Mouse (Mus musculus) urinary bladder, postnatal 14 days (tissue): ENCODE data around the gene Rars.
"Not testable (repeated sequence)": the region's sequence is repeated elsewhere in the genome, so short reads cannot be mapped to it uniquely, and the experiment has no call there.

ENCODE experiments used
- DNase-seq: peaks from one replicate; pipeline ENCODE4 v3.0.0; 2021; ENCODE audit warnings: low spot score

The Rars gene

DNA sequence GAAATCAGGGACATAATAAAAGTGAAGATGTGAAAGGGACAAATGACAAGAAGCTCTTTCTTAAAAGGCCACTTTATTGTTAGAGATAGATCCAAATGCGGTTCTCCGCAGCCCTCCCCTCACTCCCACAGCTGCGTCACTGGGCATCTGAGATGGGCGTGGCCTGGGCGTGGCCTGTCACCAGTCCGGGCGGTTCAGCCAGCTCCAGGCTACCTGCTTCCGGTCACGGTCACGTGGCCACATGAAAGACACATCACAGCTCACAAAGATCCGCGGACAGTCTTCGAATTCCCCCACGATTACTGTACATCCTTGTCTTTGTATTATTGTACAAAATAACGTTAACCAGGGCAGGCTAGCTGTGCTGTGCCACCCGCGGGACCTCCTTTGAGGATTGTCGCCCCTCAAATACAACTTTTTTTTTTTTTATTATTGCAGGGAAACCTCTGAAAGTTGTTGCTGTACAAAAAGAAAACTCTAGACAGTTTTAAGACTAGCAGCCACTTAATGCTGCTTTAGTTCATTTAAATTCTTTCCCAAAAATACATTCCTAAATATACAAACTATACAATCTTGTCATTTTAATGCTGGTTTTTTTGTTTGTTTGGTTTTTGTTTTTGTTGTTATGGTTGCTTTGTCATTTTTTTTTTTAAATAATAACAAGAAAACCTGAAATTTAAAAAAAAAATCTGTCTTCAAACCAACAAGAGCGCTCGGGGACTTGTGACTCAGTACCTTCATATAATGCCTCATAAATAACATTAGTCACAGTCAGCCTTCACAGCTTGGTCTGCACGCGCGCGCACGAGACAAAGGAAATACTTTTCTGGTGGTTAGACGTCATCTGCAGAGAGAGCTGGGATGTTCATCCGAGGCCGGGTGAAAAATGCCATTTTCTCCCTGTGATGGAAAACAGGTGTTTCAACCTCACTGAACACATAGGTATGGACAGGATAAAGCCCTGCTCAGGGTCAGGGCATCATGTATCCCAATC lies 4.3 kb upstream of the Rars start:
- DNase-seq: peak; percentile 93

DNA sequence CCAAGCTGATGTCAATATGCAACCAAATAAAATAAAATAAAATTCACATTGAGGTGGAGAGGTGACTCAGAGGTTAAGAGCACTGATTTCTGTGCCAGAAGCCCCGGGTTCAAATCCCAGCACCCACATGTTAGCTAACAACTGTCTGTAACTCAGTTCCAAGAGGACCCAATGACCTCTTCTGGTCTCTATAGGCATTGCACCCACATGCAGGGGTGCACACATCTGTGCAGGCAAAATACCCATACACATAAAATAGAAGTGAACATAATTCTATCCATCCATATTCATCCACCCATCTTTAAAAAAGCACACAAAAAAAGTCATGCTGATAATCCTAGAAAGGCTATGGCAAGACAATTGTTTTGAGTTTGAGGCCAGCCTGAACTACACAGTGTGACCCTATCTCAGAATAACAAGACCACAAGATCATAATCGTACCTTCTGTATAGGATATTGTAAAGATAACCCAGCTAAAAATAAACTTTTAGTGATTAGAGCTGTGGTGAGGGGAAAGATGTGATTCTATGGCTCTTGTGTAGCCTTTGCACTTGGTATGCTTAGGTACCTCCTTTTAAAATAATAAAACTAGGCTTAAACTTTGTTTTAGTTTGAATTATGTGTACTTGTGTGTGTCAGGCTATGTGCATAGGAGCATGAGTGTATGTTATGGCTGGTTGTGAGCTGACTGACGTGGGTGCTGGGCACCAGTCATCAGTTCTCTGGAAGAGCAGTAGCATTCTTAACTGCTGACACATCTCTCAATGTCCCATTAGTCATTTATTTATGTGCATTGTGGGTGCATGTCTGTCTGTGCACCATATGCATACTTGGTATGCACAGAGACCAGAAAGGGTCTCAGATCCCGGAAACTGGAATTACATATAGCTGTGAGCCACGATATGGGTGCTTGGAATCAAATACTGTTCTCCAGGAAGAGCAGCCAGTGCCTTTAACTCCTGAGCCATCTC lies 3.1 kb upstream of the Rars start:
- DNase-seq: no peak

DNA sequence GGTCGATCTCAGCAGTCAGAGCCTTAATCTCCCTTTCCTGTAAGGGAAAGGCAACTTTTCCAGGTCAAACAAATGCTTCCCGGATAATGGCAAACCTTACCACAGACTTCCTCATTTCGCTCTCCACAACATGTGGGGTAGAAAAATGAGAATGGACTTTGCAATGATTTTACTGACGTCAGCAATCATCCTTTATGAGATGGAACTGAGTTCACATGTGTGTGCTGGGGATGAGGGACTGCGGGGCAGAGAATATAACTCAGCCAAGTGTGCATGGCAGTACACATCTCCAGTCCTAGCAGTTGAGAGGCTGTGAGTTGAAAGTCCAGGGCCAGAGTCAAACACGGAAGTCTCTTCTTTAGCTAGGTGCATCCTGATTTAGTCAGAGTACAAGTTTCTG lies 1.0 kb downstream of the Rars start:
- DNase-seq: no peak

DNA sequence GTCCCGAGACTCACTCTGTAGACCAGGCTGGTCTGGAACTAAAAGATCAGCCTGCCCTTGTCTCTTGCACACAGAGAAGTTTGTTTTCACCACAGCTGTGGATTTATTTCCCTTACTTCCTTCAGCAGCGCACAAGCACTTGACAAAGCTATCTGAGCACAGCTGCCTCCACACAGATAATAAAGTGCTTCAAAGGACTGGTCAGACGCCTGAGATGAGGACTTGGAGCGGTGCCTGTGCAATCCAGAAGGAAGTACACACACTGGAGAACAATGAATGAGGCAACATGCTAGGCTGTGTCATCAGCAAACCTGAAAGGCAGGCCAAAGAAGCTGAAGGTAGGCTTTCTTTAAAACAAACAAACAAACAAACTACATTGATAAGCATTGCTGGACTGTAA lies 2.2 kb downstream of the Rars start:
- DNase-seq: no peak

DNA sequence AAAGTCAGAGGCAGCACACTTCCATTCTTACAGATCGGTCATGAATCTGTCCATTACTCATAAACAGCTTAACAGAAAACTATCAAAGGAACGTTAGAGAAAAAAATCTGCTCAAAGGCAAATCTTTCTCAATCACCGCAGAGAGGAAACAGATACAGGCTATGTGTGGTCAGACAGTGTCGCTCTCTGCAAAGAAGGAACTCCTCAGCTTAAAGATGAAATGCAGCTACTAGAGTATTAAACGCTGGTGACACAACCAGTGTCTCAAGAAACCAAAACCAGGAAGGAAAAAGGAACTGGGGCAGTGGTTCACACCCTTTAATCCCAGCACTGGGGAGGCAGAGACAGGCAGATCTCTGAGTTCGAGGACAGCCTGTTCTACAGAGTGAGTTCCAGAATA lies 6.6 kb downstream of the Rars start:
- DNase-seq: no peak

DNA sequence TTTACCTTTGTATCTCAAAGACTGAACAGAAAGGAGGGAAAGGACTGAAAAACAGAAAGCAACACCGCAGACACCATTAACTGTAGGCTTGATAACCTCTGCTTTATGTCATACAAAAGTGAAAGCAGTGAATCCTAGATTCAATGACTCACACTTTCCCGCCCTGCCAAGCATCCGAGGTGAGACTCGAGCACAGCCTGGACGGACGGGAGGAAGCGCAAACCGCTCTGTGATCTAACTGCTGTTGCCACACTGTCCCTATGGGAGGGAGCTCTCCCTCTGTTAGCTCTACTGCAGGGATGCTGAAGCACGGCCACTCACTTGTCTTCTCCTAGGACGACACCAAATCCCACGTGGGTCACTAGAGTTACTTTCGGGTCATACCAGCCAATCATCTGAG lies 18.0 kb downstream of the Rars start:
- no peak for DNase-seq

DNA sequence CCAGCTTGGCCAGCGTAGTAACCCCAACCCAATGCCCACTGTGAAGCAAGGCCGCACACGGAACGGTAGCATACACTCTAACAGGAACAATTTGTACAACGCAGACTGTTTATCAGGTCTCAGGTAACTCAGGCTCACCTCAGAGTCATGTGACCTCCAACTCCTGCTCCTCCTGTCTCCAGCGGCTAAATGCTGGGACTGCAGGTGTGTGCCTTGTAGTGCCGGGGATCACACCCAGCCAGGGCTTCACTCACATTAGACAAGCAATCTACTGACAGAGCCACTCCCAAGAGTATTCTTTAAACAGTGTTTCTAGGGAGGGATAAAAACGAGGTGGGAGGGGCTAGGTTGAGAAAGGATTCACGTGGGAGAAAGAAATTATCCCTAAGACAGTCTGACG lies 22.8 kb downstream of the Rars start:
- no peak for DNase-seq

DNA sequence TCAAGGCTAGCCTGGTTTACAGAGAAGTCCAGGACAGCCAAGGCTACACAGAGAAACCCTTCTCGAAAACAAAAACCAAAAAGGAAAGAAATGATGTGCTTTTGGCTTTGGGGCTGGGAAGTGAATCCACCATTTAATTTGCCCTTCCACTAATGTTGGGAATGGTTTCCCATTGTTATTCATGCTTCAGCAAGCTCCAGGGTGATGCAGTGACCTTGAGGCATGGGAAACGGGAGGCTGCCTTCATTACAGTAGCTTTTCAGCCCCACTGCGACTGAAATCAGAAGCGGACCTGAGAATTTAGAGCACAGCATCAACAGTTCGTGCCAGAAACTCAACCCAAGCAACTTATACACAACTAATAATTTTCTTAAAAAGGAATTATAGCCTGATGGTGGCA lies 33.0 kb downstream of the Rars start:
- no peak for DNase-seq

DNA sequence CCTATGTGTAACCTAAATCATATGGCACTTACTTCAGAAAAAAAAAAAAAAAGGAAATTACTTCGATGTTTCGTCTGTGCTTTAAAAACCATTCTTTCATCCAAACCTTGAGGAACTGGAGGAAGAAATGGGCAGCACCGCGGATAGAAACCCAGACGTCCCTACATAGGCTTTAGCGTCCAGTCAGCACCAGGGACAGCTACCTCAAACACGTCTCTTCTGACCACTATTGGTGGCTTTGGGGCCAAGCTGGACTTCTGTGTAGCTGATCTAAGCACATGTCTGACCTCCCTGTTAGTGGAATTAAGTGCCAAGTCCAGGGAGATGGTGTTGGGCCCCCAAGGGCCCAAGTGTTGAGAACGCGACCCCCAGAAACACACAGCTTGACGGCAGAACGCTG lies 35.4 kb downstream of the Rars start, which contains the start of gene Fbll1:
Gene Fbll1, minus strand, starts transcription at position 11 of the 400 bp plus-strand sequence.
- peak; percentile 62 for DNase-seq

DNA sequence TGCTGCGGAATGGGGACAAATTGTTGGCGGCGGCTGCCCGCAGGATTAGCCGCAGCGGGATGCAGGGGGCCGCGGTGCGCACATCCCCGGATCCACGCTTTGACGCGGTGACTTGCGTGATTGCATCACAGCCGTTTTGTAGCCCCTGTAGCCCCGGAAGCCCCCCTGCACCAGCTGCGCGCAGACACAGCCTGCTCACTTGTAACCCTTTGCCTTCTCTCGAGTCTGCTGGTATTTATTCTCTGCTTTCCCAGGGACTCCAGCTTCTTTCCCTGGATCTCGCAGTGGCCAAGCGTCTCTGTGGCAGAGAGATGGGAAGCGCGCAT lies 35.8 kb downstream of the Rars start:
- DNase-seq: no peak

DNA sequence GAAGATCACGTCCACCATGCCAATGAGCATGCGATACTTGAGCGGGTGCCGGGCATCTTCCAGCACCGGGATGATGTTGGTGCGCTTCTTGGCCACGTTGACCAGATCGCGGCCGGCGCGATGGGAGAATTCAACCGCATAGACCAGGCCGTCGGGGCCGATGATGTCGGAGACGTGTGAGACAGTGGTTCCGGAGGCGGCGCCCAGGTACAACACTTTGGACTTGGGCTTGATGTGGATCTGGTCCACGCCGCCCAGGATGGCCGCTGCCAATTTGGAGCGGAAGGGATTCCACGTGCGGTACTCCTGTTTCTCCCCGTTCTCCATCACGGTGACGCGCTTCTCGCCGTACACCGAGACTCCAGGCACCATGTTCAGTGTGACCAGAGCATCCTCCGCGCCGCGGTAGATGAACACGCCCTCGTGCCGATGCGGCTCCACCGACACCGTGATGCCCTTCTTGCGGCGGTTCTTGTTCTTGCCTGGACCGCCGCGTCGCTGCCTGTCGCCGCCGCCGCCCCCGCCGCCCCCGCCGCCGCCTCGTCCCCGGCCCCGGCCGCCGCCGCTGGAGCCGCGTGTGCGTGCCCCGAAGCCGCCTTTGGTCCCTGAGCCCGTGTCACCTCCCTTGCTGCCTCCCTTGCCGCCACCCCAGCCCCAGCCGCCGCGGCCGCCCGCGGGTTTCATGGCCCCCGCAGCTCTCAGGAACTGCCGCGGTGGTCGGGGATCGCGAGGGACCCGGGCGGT lies 36.4 kb downstream of the Rars start:
- no peak for DNase-seq

DNA sequence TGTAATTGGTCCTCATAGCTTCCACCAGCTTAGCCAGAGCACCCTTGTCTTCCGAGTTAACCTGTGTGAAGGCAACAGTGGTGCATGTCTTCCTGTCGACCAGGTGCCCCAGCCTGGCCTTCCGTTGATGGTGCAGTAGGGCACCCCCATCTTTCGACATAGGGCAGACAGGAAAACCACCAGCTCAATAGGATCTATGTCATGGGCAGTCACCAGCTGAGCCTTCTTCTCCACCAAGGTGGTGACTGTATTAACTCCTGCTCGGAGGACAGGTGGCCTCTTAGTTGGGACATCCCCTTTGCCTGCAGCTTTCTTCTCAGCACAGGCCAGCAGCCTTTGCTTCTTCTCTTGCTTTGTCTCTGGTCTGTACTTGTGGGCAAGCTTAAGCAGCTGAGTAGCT lies 41.5 kb downstream of the Rars start:
- not testable (repeated sequence) for DNase-seq

DNA sequence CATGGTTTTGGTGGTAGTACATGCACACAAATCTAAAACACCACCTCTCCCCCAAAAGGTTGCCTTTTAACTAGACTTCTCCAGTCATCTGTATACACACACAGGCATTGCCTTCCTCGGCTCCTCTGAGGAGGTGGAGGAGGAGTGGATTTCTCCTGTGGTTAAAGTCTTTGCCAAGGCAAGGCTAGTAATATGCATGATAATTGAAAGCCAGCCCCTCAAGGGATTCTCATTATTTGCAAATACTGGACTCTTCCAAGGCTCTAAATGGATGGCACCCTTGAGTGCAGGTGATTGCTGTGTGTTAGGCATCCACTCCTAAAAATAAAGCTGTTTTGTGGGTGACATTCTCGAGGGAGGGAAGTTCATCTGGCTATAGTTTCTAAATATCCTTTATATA lies 45.9 kb downstream of the Rars start:
- no peak for DNase-seq

DNA sequence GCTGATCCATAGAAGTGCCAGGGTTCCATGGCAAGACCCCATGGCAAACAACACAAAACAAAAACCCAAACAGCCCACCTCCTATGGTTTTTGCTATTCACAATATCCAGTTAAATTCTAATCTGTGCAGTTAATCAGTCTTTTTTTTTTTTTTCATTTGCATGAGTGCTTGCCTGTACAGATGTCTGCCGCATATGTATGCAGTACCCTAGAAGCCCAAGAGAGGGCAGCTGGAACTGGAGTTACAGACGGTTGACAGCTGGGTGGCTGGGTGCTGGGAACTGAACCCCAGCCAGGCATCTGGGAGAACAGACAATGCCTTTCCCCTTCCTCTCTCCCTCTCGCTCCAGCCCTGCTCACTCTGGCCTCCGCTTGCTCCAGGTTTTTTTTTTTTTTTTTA lies 49.8 kb downstream of the Rars start:
- DNase-seq: no peak

DNA sequence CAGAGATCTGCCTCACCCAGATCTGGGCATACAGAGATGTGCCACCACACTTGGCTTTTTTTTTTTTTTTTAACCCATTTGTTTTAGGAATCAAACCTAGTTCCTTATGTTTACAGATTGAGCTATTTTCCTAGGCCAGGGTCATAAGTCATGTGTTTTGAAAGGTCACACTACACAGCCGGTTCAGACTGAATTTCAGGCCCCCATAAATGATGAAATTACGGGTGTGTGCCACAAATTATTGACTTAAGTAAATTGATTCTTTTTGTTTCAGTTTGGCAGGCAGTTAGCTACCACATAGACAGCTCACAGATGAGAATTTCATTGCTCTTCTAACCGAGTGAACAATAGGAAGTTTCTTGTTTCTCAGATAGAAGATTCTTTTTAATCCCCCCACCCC lies 50.3 kb downstream of the Rars start:
- DNase-seq: no peak

DNA sequence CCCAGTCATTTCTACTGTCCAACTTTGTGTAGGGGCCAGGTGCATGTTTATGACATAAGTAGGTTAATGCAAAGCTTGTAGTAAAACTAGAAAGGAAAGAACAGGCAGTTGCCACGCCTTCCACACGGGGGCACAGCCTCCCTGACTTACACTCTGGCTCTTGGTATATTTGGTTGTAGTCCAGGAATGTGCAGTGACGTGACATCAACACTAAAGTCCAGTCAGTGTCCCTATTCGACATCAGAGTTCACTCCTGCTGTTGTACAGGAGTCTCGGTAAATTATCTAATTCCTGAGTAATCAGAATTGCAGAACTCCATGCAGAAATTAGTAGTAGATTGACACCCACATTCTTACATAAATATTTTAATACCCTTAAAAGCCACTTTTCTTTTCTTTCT lies 51.3 kb downstream of the Rars start:
- no peak for DNase-seq

DNA sequence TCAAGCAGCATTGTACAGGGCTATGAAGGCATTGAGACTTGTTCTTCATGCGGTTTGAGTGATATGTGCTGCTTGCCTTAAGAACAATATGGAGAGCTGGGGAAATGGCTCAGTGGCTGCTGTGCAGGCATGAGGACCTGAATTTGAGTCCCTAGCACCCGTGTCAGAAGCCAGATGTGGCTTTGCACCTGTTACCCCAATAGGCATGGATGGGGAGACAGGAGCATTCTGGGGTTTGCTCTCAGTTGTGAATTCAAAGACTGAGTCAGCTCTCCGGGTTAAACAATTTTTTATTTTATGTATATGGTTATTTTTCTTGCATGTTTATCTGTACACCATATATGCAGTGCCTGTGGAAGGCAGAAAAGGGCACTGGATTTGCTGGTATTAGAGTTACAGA lies 51.9 kb downstream of the Rars start:
- DNase-seq: no peak

DNA sequence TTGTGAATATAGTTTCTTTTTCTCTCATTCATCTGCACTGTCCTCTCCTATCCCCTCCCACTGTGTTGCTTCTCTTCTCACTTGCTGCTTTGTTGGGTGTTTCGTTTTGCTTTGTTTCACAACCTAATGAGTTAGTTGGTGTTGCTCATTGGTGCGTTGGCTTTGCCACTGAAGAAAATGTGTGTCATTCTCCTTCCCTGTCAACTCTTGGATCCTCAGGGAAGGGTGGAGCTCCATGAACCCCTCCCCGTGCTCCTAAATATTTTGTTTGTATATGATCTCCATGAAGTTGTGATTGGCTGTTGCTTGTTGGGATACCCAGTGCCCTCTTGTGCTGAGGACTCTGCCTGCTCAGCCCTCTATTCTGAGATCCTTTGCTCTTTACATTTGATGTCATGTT lies 54.0 kb downstream of the Rars start:
- no peak for DNase-seq

DNA sequence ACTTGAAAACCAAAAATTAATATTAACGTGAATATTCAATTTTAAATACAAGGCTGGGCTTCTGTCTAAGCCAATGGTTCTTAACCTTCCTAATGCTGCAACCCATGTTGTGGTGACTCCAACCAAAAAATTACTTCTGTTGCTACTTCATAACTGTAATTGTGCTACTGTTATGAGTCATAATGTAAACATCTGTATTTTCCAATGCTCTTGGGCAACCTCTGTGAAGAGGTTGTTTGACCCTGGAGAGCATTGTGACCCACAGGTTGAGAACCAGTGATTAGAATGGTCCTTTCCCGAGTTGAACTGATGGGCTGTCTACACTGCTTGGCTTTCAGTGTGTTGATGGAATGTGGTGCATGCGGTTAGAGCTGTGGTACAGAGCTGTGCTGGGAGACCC lies 57.9 kb downstream of the Rars start:
- no peak for DNase-seq

DNA sequence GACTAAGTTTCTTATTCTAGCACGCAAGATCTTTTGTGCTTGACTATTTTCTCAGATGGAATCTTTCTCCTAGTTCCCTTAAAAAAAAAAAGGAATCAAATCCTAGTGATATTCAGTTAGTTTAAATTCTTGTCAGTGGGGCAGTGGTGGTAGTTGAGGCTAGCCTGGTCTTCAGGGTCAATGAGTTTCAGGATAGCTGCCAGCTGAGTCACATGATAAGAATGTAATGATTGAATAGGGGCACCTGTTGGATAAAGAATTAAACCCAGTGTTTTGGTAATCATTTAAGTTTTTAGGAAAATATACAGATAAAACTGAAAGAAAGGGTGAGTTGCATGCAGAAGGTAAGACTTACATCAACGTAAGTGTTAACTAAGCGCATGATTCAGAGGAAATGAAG lies 58.7 kb downstream of the Rars start:
- no peak for DNase-seq

DNA sequence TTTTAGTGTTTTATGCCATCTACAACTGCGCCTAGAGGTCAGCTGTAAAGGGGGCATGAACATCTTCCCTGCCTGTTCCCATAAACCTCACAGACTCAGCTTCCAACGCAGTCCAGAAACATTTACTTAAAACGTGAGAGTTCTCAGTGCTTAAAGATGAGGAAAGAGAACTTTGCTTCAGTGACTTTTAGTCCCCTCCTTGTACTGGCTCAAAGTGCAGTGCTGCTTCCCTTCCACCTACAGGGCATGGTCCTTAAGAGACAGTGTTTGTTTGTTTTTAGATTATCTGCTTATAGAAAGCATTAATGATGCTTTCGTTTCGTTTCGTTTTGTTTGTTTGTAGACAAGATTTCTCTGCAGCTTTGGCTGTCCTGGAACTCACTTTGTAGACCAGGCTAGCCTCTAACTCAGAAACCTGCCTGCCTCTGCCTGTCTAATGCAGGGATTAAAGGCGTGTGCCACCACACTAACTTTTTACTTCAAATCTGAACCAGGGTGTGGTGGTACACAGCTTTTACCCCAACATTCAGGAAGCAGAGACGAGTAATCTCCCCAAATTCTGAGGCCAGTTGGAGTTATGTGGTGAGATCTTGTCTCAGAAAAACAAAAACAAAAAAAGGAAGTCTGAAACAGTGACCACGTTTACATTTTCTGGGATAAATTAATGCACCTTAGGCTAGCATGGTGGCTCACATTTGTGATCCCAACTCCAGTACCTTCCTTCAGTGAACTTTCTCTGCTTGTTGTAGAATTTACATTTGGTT lies 63.4 kb downstream of the Rars start:
- DNase-seq: no peak
